Mouse (Mus musculus): ENCODE results near the gene Nmd3. TPM values are rescaled to one million over a fixed set of nuclear protein-coding genes. Genes with fewer than 3 reads are reported as not detected.

The Nmd3 gene
- polyA plus RNA-seq, 1 experiment, result not detected

- no peak for TF ChIP-seq CTCF (IDR thresholded peaks at IDR 0.05; ENCODE audit: insufficient read depth, low read depth, low read length)
- TF ChIP-seq POLR2A (IDR thresholded peaks at IDR 0.05; ENCODE audit: insufficient read depth, low read depth, low read length), result no peak
- peaks cover 2% of the 10 kb centered on the region; the same call in 1 of the 2 replicates for H3K4me1 ChIP-seq (ENCODE audit: control insufficient read depth, insufficient read depth, low read length)
- no peak overlapping the region for H3K27ac ChIP-seq (ENCODE audit: insufficient read depth, low read depth, low read length)
- WGBS, result 75% methylated on average over 3 of the region's 3 CpGs
- no peak overlapping the region for H3K4me3 ChIP-seq (ENCODE audit: insufficient read depth, low read depth, low read length)
Observed at GRCm38 (mm10) chr3:69792823-69793417, 71.1 kb downstream of the Nmd3 start.

DNA sequence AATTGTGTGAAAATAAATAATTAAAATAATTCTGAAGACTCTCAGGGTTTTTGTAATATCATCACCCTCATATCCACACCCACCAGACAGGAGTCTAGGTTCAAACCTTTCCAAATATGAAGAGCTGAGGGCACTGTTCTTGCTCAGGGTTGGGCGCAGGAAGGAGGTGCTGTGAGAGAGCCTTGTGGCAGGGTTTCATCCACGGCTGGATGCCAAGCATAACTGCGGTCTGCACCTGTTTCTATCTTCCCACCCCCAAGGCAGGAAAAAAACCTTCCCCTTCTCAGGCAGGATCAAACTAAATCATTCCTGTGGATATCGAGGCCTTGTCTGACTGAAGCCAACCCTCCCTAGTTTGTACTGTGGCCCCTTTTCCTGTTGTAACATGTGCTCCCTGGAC lies 75.7 kb downstream of the Nmd3 start:
- 55% methylated on average over 4 of the region's 4 CpGs for WGBS
- no peak overlapping the region for H3K4me3 ChIP-seq (ENCODE audit: insufficient read depth, low read depth, low read length)
- no peak overlapping the region for H3K27ac ChIP-seq (ENCODE audit: insufficient read depth, low read depth, low read length)
- H3K4me1 ChIP-seq (ENCODE audit: control insufficient read depth, insufficient read depth, low read length), result peaks cover 2% of the 10 kb centered on the region; the same call in 1 of the 2 replicates
- no peak for TF ChIP-seq CTCF (IDR thresholded peaks at IDR 0.05; ENCODE audit: insufficient read depth, low read depth, low read length)
- TF ChIP-seq POLR2A (IDR thresholded peaks at IDR 0.05; ENCODE audit: insufficient read depth, low read depth, low read length), result no peak

DNA sequence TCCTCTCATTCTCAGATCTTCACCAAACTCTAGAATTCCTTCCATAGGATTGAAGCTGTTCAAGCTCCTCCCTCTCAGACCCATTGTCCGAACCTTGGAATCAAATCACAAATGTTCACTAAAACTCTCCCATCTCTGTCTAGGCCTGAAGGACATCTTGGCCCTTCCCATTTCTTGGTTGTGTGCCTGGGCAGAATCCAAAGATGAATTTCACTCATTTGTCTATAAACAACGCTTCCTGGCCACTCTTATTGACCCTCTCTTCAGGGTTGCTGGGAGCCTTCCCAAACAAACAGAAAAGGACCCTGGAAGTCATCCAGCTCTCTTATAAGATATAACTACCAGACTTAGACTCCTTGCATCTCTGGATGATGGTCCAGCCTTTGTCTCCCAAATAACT lies 76.2 kb downstream of the Nmd3 start:
- H3K4me1 ChIP-seq (ENCODE audit: control insufficient read depth, insufficient read depth, low read length), result peaks cover 2% of the 10 kb centered on the region; the same call in 1 of the 2 replicates
- TF ChIP-seq POLR2A (IDR thresholded peaks at IDR 0.05; ENCODE audit: insufficient read depth, low read depth, low read length) (no peak), CTCF (IDR thresholded peaks at IDR 0.05; ENCODE audit: insufficient read depth, low read depth, low read length) (no peak)
- H3K27ac ChIP-seq (ENCODE audit: insufficient read depth, low read depth, low read length), result no peak overlapping the region
- no peak overlapping the region for H3K4me3 ChIP-seq (ENCODE audit: insufficient read depth, low read depth, low read length)
- WGBS, result 90% methylated on average over 2 of the region's 2 CpGs

GRCm38 (mm10) chr3:69799096-69799495 lies 77.3 kb downstream of the Nmd3 start:
- WGBS, result 93% methylated on average over 1 of the region's 1 CpGs
- TF ChIP-seq CTCF (IDR thresholded peaks at IDR 0.05; ENCODE audit: insufficient read depth, low read depth, low read length) (no peak), POLR2A (IDR thresholded peaks at IDR 0.05; ENCODE audit: insufficient read depth, low read depth, low read length) (no peak)

GRCm38 (mm10) chr3:69800829-69801384 lies 79.1 kb downstream of the Nmd3 start:
- no peak for TF ChIP-seq CTCF (IDR thresholded peaks at IDR 0.05; ENCODE audit: insufficient read depth, low read depth, low read length)
- TF ChIP-seq POLR2A (IDR thresholded peaks at IDR 0.05; ENCODE audit: insufficient read depth, low read depth, low read length), result no peak
- Histone ChIP-seq H3K4me1 (ENCODE audit: control insufficient read depth, insufficient read depth, low read length) (peaks cover 2% of the 10 kb centered on the region; the same call in 1 of the 2 replicates), H3K27ac (ENCODE audit: insufficient read depth, low read depth, low read length) (no peak overlapping the region), H3K4me3 (ENCODE audit: insufficient read depth, low read depth, low read length) (no peak overlapping the region)
- WGBS, result 80% methylated on average over 7 of the region's 7 CpGs

More at GRCm38 (mm10) chr3:69799096-69799495, 77.3 kb downstream of the Nmd3 start:
- no peak overlapping the region for H3K4me3 ChIP-seq (ENCODE audit: insufficient read depth, low read depth, low read length)
- peaks cover 2% of the 10 kb centered on the region; the same call in 1 of the 2 replicates for H3K4me1 ChIP-seq (ENCODE audit: control insufficient read depth, insufficient read depth, low read length)
- H3K27ac ChIP-seq (ENCODE audit: insufficient read depth, low read depth, low read length), result no peak overlapping the region

GRCm38 (mm10) chr3:69803137-69803536 lies 81.4 kb downstream of the Nmd3 start:
- H3K4me3 ChIP-seq (ENCODE audit: insufficient read depth, low read depth, low read length), result no peak overlapping the region
- H3K4me1 ChIP-seq (ENCODE audit: control insufficient read depth, insufficient read depth, low read length), result no peaks in the 10 kb centered on the region
- 97% methylated on average over 1 of the region's 1 CpGs for WGBS
- no peak overlapping the region for H3K27ac ChIP-seq (ENCODE audit: insufficient read depth, low read depth, low read length)
- TF ChIP-seq POLR2A (IDR thresholded peaks at IDR 0.05; ENCODE audit: insufficient read depth, low read depth, low read length), result no peak
- no peak for TF ChIP-seq CTCF (IDR thresholded peaks at IDR 0.05; ENCODE audit: insufficient read depth, low read depth, low read length)

Other genes with a start within 250 kb of the Nmd3 start
- not detected in 2 replicates for gene B3galnt1, start 123.0 kb upstream of the Nmd3 start, polyA plus RNA-seq (2012; ENCODE audit: insufficient read depth, insufficient read length, low replicate concordance, missing spikeins)
- gene Sptssb, start 138.0 kb downstream of the Nmd3 start, polyA plus RNA-seq (2012; ENCODE audit: insufficient read depth, insufficient read length, low replicate concordance, missing spikeins), result not detected in 2 replicates